Mouse (Mus musculus): ENCODE measurements around the gene Gm20918.
"Not testable (repeated sequence)": the region's sequence is repeated elsewhere in the genome, so short reads cannot be mapped to it uniquely, and the experiment has no call there.

The Gm20918 gene

DNA sequence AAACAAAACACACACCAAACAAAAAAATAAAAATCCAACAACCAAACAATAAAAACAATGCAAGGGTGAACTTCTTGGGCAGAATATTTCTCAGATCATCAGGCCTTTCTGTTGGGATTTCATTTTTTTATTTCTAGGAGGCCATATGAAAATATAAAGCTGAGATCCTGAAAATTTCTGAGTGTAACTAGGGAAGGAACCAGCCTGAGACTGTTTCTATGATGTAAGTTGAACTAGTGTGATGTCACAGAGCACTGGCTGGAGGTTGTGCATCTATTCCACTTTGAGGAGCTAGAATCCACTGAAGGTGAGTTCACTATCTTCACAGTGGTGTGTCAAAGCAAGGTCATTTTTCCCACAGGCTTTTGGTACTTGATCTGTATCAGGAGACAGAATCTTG lies at the start of gene Gm20918:
Gene Gm20918 (plus strand): TSS at position 301 of the 400 bp plus-strand sequence.
- not testable (repeated sequence) for DNase-seq (ENCODE audit: low spot score in 2 of 2)
